Mouse (Mus musculus) B cell, adult (primary cell): Measurements from ENCODE around the gene Dag1. TPM values are rescaled to one million over a fixed set of nuclear protein-coding genes. Genes with fewer than 3 reads are reported as not detected.

ENCODE experiments used
- total RNA-seq: library from RNA; stranded (reverse); gene quantifications from 4 replicates; pipeline ENCODE4 v1.2.4, GENCODE M21; 2023; ENCODE audit not compliant: inconsistent age

Dag1 gene
- total RNA-seq: 21.2 to 24.3 TPM (median 22.8 TPM) in 4 replicates

DNA sequence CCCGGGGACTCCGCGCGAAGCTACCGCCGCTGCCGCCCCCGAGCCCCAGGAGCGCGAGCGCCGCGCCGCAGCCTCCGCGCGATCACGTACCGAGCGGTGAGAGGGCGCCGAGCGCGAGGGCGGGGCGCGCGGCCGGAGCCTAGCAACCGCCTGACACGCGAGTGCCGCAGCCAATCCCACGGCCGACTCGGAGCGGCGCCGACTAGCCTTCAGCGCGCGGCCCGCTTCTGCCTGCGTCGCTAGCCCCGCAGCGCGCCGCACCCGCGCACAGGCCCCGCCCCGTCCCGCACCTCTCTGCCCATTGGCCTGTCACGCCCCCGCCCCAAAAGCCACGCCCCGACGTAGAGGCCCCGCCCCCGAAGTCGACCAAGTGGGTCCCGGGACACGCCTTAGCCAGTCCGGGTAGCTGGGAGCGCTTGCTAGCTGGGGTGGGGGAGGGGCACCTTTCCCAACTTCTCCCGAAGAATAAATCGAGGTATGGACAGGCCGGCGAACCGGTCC lies at the start of gene Dag1:
Gene Dag1 (minus strand): TSS at position 269 of the 501 bp plus-strand sequence.

DNA sequence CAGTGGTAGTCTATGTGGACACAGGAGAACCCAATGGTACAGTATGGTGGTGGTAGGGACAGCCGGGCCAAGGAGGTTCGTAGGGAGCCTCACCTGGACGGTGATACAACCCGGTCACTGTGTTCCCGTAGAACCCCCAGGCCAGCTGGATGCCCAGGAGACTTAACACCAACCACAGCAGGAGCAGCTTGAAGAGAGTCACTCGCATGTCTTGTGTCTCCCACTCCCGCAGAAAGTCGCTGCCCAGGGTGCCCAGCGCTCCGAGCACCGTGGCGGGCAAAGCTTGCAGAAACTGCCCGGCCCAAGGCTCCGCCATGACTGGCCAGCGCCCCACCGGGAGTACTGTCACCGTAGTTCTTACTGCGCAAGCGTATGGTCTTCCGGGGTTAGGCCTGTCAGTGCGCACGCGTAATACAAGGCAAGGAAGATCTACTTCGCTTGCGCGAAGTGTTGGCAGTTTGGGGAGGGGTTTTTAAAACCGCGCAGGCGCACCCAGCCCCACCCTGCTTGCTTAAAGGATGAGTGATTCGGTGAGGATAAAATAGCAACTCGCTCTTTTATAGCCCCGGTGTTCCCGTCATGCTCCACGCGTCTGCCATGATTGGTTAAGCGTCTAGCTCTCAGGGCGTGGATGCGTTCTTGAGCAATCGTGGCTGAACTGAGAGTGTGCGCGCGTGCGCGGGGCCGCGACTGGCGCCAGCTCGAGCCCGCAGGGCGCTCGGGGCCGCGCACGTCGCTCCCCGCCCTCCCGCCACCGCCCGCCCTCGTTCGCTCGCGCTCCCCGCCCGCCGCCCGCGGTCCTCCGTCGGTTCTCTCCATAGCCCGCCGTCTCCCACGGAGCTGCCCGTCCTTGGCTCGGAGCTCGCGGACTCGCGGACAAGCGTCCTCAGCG lies 42.1 kb upstream of the Dag1 start, which contains the start of the genes Rhoa and Tcta:
Gene Rhoa (plus strand): TSS at position 501 of the 892 bp plus-strand sequence.
Gene Tcta (minus strand): TSS at position 532 of the 892 bp plus-strand sequence.

DNA sequence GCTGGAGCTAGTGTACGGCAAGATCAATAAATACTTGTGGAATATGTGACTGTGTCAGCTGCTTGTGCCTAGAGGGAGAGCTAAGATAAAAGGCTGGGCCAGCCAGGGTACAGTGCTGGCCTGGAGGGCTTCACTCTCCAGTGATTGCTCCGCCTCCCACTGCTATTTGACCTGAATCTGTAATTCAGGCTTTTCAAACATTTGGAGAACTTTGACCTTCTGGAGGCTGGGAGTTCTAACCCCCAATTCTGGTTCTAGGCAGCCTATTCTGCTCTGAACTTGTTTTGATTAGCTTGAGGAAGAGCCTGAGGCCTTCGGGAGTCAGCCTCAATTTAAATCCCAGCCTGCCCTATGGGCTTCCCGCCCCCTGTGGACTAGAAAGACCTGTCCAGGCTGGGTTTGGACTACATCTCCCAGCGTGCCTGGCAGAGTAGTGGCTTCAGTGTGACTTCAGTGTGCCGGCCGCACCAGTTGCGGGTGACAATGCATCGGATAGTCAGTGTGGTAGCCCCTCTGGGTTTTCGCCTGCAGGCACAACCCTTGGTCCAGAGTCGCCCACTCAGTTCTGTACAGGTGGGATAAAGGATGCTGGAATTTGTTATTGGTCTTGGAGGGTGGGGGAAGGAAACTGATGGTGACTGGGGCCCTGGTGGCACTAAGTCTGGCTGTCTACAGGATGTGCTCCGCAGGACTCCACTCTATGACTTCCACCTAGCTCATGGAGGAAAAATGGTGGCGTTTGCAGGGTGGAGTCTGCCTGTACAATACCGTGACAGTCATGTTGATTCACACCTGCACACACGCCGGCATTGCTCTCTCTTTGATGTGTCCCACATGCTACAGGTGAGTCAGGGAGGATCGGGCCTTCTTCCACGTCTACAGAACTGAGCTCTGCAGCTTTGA lies 32.9 kb upstream of the Dag1 start, which contains the start of gene Amt:
Gene Amt (plus strand): TSS at position 401 of the 903 bp plus-strand sequence.

DNA sequence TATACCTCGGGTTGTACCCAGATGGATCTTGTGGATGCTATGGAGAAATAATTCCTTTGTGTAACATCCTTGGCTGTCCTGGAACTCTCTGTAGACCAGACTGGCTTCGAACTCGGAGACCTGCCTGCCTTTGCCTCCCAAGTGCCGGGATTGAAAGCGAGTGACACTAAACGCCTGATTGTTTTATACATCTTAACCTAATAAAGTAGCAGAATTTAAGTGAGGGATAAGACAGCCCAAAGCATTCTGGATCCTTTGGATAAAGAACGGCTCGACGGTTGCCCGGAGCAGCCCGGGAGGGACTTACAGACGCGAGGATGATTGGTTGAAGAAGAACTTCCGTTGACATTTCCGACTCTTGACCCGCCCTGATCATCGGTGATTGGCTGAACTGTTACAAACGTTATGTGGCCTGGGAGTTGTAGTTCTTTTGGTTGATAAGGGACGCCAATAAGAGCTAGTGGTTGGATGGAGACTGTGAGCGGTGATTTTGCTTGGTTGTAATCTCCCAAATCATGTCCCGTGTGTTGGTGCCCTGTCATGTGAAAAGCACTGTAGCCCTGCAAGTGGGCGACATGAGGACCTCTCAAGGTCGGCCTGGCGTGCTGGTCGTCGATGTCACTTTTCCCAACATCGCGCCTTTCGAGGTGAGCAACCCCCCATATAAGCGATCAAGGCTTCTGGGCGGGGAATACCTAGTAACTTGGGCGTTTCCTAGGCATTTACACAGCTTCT lies 26.4 kb upstream of the Dag1 start, which contains the start of gene Nicn1:
Gene Nicn1 (plus strand): TSS at position 414 of the 735 bp plus-strand sequence.

DNA sequence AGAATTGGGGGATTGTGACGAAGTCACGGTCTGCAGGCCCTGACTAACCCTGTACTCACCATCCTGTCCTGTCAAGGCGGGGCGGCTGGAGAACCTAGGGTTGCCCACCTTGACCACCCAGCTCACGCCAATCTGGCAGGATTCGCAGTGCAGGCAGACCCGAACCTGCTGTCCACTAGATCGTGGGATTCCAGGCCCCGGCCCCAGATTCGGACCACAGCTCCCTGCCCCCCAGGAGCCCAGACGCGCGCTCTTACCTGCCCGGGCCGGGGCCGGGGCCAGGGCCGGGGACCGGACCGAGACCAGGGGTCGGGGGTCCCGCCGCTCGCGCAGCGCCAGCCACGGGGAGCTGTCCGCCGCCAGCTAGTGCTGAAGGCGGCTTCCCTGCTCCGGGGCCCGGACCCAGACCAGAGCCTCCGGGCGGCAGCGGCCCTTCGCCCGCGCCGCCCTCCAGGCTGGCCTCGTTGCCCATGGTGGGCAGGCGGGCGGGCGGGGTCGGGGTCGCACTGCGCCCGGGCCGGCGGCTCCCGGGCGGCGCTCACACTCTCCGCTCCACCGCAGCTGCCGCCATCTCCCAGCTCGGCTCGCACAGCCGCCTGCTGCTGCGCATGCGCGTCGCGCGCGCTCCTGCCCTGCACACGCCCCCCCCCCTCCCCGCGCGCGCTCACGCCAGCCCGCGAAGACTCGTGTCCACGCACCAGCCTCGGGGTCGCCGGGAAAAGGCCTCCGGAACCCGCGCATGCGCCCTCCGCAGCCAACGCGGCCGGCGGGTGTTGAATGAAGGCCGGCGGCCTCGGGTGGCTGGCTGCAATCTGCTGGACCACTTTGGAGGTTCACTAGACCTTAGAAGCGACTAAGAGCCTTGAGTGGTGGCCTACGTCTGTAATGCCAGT lies 73.7 kb downstream of the Dag1 start, which contains the start of gene Bsn:
Gene Bsn (minus strand): TSS at position 598 of the 893 bp plus-strand sequence.

Other genes with a start within 250 kb of the Dag1 start
- gene Gmppb, start 214.7 kb downstream of the Dag1 start, total RNA-seq: 40.8 to 50.5 TPM (median 49.4 TPM) in 4 replicates
- gene Amigo3, start 210.8 kb downstream of the Dag1 start, total RNA-seq: 12.8 to 17.4 TPM (median 16.1 TPM) in 4 replicates
- 0.24 to 0.61 TPM in 2 of 4 replicates, not detected in the others for gene Mst1, start 183.5 kb downstream of the Dag1 start, total RNA-seq
- 221 to 235 TPM (median 235 TPM) in 4 replicates for gene Rnf123, start 180.6 kb downstream of the Dag1 start, total RNA-seq
- 132 to 156 TPM (median 150 TPM) in 4 replicates for gene Apeh, start 169.4 kb downstream of the Dag1 start, total RNA-seq
- 0.13 to 0.32 TPM (median 0.20 TPM) in 4 replicates for gene Bsn, start 73.6 kb downstream of the Dag1 start, total RNA-seq
- 6.8 to 8.9 TPM (median 8.2 TPM) in 4 replicates for gene Nicn1, start 26.5 kb upstream of the Dag1 start, total RNA-seq
- gene Amt, start 32.9 kb upstream of the Dag1 start, total RNA-seq: 1.9 to 3.7 TPM (median 3.2 TPM) in 4 replicates
- gene Rhoa, start 42.2 kb upstream of the Dag1 start, total RNA-seq: 469 to 484 TPM (median 479 TPM) in 4 replicates
- gene Tcta, start 42.2 kb upstream of the Dag1 start, total RNA-seq: 9.0 to 13.3 TPM (median 11.3 TPM) in 4 replicates
- gene Gpx1, start 74.9 kb upstream of the Dag1 start, total RNA-seq: 326 to 331 TPM (median 330 TPM) in 4 replicates
- gene Usp4, start 83.9 kb upstream of the Dag1 start, total RNA-seq: 170 to 178 TPM (median 173 TPM) in 4 replicates
- gene 1700102P08Rik, start 128.8 kb upstream of the Dag1 start, total RNA-seq: 5.1 to 8.1 TPM (median 5.3 TPM) in 4 replicates
- gene Ccdc36, start 164.5 kb upstream of the Dag1 start, total RNA-seq: not detected in 4 replicates
- gene BC048562, start 172.5 kb upstream of the Dag1 start, total RNA-seq: not detected in 4 replicates
- gene Ccdc71, start 196.6 kb upstream of the Dag1 start, total RNA-seq: 26.7 to 37.4 TPM (median 30.9 TPM) in 4 replicates
- gene Klhdc8b, start 197.6 kb upstream of the Dag1 start, total RNA-seq: 2.2 to 5.0 TPM (median 4.3 TPM) in 4 replicates
- 0.27 to 0.93 TPM (median 0.32 TPM) in 3 of 4 replicates, not detected in the other for gene Lamb2, start 215.8 kb upstream of the Dag1 start, total RNA-seq
- gene Usp19, start 226.6 kb upstream of the Dag1 start, total RNA-seq: 286 to 324 TPM (median 289 TPM) in 4 replicates
- gene Qars, start 243.7 kb upstream of the Dag1 start, total RNA-seq: 184 to 210 TPM (median 200 TPM) in 4 replicates